Mouse (Mus musculus) G1E-ER4 (cell line): Measurements from ENCODE around the gene Dock8. TPM values are rescaled to one million over a fixed set of nuclear protein-coding genes. Genes with fewer than 3 reads are reported as not detected.

Experiments
- GATA1 ChIP-seq: IDR thresholded peaks from one replicate; pipeline ENCODE4 v1.8.0; 2012; ENCODE audit warnings: low read length, inconsistent platforms
- polyA plus RNA-seq: library from polyadenylated mRNA; stranded (reverse); fragments of >175 nt; gene quantifications from 2 replicates; pipeline ENCODE4 v1.2.3, GENCODE M21; 2012

The Dock8 gene
- polyA plus RNA-seq, 1 experiment: not detected

- no peak for TF ChIP-seq GATA1
Measured at GRCm38 (mm10) chr19:25176746-25177145, 177.4 kb downstream of the Dock8 start.

DNA sequence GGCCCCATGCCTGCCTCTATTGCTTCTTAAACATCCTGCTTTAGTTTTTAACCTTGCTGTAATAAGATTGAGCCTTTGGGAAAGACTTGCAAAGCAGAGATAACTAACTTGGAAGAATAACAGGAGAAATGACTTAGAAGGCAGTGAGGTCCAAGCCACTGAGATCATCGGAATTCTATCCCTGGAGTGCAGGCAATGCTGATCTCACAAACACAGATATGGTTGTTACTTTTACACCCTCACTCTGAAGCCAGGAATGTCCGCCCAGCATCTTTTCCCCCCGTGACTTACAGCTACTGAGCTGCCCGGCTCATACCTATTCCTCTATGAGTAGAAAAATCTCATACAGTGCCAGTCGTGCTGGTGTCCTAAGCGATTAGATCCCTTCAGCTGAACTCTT, 180.7 kb downstream of the Dock8 start:
- no peak for TF ChIP-seq GATA1

GRCm38 (mm10) chr19:25180547-25180946, 181.2 kb downstream of the Dock8 start:
- no peak for TF ChIP-seq GATA1

GRCm38 (mm10) chr19:25184076-25184475, 184.7 kb downstream of the Dock8 start:
- TF ChIP-seq GATA1: no peak

DNA sequence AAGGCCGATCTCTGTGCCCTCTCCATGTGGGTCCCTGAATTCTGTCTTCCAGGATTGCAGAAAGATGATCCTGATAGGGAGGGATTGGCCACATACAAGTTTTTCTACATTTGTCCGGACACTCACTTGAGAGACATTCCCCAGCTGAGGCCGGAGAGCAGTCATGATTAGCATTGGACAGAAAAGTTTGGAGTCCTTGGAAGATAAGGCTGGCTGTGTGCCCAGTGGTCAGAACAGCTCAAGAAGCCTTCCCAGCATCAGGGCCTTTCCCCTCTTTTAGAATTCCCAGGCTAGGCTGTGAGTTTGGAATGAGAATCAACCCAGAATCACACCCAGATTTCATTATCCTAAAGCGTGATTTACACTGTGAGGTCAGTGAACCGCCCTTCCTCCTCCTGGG, 187.0 kb downstream of the Dock8 start:
- TF ChIP-seq GATA1: no peak

DNA sequence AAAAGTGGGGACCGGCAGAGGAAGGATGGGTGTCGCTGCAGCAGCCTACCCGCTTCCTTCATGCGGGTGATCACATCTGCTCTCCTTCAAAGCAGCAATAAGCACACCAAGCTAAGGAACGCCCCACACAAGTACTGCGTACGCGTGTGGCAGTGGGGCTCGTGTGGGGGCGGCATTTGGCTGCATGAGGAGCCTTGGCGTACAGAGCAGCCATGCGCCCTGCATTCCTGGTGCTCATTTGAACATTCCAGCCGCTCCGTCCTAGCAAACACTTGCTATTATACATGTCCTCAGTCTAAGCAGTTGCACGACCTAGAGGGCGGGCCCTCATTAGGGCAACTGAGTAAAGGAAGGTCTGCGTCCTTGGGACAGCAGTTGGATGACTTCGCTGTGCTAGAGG, 188.3 kb downstream of the Dock8 start:
- no peak for TF ChIP-seq GATA1

DNA sequence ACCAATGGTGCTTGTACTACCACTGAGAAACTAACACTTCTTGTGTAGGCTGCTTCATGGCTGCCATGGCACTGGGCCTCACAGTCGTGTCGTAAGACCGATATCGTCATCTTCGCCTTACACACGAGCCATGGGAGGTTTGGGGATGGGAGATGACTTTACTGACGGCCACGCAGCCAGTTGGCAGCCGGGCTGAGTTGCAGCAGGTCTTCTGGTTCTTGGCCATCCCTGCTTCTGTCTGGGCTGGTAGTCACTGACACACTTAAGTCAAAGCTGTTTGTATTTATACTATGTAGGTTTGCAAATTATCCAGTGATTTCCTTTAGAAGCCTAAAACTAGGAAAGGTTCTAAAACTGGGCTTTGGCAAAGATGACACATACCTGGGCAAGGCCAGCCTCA, 194.4 kb downstream of the Dock8 start:
- no peak for TF ChIP-seq GATA1

GRCm38 (mm10) chr19:25200081-25200860, 200.9 kb downstream of the Dock8 start:
- no peak for TF ChIP-seq GATA1

GRCm38 (mm10) chr19:25203077-25203476, 203.7 kb downstream of the Dock8 start:
- TF ChIP-seq GATA1: no peak

GRCm38 (mm10) chr19:25206969-25207368, 207.6 kb downstream of the Dock8 start:
- no peak for TF ChIP-seq GATA1

- no peak for TF ChIP-seq GATA1
Measured at GRCm38 (mm10) chr19:25207731-25208361, 208.5 kb downstream of the Dock8 start.

- TF ChIP-seq GATA1: no peak
Measured at GRCm38 (mm10) chr19:25208596-25209110, 209.3 kb downstream of the Dock8 start.

- TF ChIP-seq GATA1: no peak
Measured at GRCm38 (mm10) chr19:25220611-25221010, 221.3 kb downstream of the Dock8 start.

DNA sequence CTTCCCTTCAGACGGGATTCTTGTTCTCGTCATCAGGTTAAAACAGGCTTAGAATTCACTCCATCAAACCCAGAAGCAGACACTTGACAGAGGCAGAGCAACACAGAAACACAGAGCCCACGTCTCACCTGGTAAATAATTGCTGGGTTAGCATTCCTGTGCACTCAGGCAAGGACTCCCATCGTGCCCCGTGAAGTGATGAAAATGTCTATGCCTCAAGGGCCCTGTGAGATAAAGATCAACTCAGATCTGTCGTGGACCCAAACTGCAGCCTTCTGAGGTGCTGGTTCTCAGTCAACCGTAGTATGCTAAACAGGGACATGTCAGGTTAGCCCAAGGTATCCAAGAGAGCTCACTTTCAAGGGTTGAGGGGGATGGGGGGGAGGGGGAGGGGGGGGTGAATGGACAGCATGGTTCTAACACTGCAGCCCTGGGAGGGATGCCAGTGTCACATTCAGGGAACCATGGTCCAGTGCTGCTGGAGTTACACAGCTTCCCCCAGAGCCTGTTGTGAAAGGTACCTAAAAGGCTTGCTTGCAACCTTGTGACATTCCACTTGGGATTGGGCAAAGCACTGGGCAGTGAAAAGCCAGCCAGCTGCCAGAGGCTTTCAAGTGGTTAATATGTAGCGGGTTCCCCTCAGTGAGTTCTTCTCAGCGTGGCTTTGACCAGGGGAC, 222.8 kb downstream of the Dock8 start:
- TF ChIP-seq GATA1: no peak

DNA sequence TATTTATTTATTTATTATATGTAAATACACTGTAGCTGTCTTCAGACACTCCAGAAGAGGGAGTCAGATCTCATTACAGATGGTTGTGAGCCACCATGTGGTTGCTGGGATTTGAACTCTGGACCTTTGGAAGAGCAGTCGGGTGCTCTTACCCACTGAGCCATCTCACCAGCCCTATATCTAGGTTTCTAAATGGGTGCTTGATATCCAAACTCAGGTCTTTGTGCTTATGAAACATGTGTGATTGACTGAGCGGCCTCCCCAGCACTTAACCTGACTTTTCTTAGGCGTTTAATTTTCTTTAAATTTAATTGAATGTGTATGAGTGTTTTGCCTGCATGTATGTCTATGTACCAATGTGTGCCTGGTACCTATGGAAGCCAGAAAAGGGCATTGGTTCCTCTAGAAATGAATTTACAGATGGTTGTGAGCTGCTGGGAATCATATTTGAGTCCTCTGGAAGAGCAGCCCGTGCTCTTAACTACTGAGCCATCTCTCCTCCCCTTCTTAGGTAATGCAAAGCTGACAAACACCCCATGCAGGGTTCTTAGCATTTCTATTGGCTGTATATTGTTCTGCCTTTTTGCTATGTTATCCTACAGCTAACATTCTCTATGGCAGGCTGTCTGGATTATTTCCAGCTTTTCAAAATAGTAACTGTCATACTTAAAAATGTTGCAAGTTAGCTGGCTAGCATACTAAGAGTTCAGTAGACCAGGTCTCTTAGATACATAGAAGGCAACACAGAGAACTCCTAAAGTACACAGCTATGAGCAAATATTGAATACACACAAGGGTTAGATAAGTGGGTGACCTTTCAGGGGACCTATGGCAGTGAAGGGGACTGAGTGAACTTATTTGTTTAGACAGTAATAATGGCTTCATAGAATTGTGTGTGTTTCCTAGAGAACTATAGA, 231.0 kb downstream of the Dock8 start:
- no peak for TF ChIP-seq GATA1
